Comparison of ENCODE assay signal across 36 mouse cellular contexts in the genomic region with DNA sequence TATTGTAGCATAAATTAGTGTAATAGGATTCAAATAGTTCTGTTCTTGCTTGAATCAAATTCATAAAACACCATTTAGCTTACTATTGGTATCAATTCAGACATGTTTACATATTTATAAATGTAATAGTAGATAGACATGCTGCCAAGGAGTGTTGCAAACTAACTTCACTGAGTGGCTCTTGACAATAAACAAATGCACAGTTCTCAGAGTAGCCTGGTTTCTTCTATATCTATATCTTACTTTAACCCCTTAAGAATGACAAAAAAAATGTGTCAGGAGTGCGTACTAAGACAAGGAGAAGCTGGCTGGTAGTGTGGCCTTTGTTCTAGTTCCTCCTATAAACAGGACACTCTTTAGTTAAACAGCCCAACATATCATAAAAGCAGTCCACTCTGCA.
"Had no signal": no experiment of that assay in that cellular context is flagged by ENCODE, and none has a peak within 500 bp of the region (broad histone marks: within the 10 kb centered on the region; RNA-seq: fewer than 3 reads in every experiment).

No protein-coding gene starts in this region.

- ATAC-seq: hindbrain, embryonic 16.5 days; hindbrain, postnatal 0 days; inflammation-experienced regulatory T-cells, adult 6 months; intestine, embryonic 15.5 days; intestine, embryonic 16.5 days; intestine, postnatal 0 days had no signal

- H3K4me1 ChIP-seq: heart, embryonic 10.5 days; heart, embryonic 12.5 days; heart, embryonic 13.5 days; heart, embryonic 15.5 days; hindbrain, embryonic 10.5 days; hindbrain, embryonic 12.5 days; hindbrain, embryonic 13.5 days; hindbrain, embryonic 15.5 days; intestine, embryonic 15.5 days; kidney, embryonic 15.5 days had no signal

- H3K27ac ChIP-seq: heart, adult 2 months; heart, embryonic 10.5 days; heart, embryonic 13.5 days; heart, embryonic 15.5 days; hindbrain, embryonic 10.5 days; hindbrain, embryonic 12.5 days; hindbrain, embryonic 13.5 days; hindbrain, embryonic 14.5 days; hindbrain, embryonic 15.5 days; hindbrain, postnatal 0 days; intestine, embryonic 15.5 days; kidney, embryonic 15.5 days; kidney, postnatal 0 days; layer of hippocampus, adult 2 months had no signal

- H3K4me3 ChIP-seq: heart, adult 2 months; heart, embryonic 10.5 days; heart, embryonic 12.5 days; heart, embryonic 13.5 days; heart, embryonic 15.5 days; hindbrain, embryonic 10.5 days; hindbrain, embryonic 12.5 days; hindbrain, embryonic 13.5 days; hindbrain, embryonic 15.5 days; intestine, embryonic 15.5 days; kidney, embryonic 15.5 days; layer of hippocampus, adult 2 months had no signal

- H3K4me2 ChIP-seq: heart, embryonic 11.5 days; heart, embryonic 12.5 days; heart, embryonic 13.5 days; heart, embryonic 15.5 days; hindbrain, embryonic 12.5 days; hindbrain, embryonic 13.5 days; hindbrain, embryonic 14.5 days; hindbrain, embryonic 15.5 days; intestine, embryonic 15.5 days; kidney, embryonic 15.5 days had no signal

- H3K9ac ChIP-seq: heart, embryonic 12.5 days; heart, embryonic 13.5 days; heart, embryonic 15.5 days; hindbrain, embryonic 12.5 days; hindbrain, embryonic 13.5 days; hindbrain, embryonic 14.5 days; hindbrain, embryonic 15.5 days; intestine, embryonic 15.5 days; kidney, embryonic 15.5 days had no signal

- H3K9me3 ChIP-seq: heart, embryonic 10.5 days; heart, embryonic 12.5 days; heart, embryonic 13.5 days; heart, embryonic 15.5 days; hindbrain, embryonic 10.5 days; hindbrain, embryonic 12.5 days; hindbrain, embryonic 13.5 days; hindbrain, embryonic 15.5 days; intestine, embryonic 15.5 days; kidney, embryonic 15.5 days had no signal

- H3K27me3 ChIP-seq: heart, embryonic 12.5 days; heart, embryonic 13.5 days; heart, embryonic 15.5 days; hindbrain, embryonic 12.5 days; hindbrain, embryonic 13.5 days; hindbrain, embryonic 15.5 days; intestine, embryonic 15.5 days; kidney, embryonic 15.5 days had no signal

- H3K36me3 ChIP-seq: heart, embryonic 10.5 days; heart, embryonic 12.5 days; heart, embryonic 13.5 days; heart, embryonic 15.5 days; hindbrain, embryonic 10.5 days; hindbrain, embryonic 12.5 days; hindbrain, embryonic 13.5 days; hindbrain, embryonic 15.5 days; intestine, embryonic 15.5 days; kidney, embryonic 15.5 days had no signal

- DNase-seq: heart, adult 18-20 months; heart, adult 2 months; heart, postnatal 10 days; heart, postnatal 14 days; heart, postnatal 36 days; heart, postnatal 4 days; kidney, adult 11 months; kidney, adult 18-20 months; kidney, adult 2 months; kidney, adult 8-10 months; kidney, adult 9 months; kidney, postnatal 10 days; kidney, postnatal 14 days; kidney, postnatal 25 days; kidney, postnatal 36 days; kidney, postnatal 4 days; layer of hippocampus, adult 9-11 months had no signal
